Mouse (Mus musculus): Measurements from ENCODE around the gene Tbc1d1. TPM values are rescaled to one million over a fixed set of nuclear protein-coding genes. Genes with fewer than 3 reads are reported as not detected.
A peak's percentile ranks its signal among the peaks of the same experiment; 100 is the strongest.

Gene Tbc1d1
- total RNA-seq, 2 experiments from 2014 or later = 22.3 to 26.1 TPM

DNA sequence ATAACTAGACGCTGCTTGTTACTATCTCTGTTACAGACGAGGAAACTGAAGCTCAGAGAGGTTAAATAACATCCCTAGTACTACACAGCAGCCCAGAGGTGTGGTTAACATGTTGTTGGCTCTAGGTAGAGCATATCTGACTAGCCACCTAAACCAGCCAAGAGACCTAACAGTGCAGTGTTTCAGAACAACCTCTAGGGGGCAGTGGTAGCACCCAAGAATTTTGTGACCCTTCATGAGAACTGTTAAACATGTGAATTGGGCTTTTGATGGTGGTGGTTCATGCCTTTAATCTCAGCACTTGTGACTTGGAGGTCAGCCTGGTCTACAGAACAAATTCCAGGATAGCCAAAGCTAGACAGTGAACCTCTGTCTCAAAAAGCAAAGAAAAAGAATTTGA lies 46.2 kb downstream of the Tbc1d1 start:
- DNase-seq (ENCODE audit: low spot score in 2 of 2) = peak; percentile 19 to 40

GRCm38 (mm10) chr5:64205610-64206009 lies 49.5 kb downstream of the Tbc1d1 start:
- DNase-seq (ENCODE audit: low spot score in 2 of 2) = no peak

DNA sequence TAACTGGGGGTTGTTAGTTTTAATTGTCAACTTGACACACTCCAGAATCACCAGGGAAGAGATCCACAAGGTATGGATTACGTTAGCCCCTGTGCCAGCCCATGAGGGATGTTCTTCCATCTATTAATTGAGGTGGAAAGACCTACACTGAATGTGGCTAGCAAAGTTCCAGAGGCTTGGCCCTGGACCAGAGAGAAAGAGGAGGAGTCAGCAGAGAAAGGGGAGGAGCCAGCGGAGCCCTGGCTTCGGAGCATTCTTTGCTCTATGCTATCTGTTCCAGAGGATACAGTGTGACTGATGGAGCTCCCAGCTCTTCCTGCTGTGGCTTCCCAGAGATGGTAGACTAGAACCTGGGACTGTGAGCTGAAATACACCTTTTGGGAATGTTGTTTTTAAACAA lies 50.3 kb downstream of the Tbc1d1 start:
- no peak for DNase-seq (ENCODE audit: low spot score in 2 of 2)

DNA sequence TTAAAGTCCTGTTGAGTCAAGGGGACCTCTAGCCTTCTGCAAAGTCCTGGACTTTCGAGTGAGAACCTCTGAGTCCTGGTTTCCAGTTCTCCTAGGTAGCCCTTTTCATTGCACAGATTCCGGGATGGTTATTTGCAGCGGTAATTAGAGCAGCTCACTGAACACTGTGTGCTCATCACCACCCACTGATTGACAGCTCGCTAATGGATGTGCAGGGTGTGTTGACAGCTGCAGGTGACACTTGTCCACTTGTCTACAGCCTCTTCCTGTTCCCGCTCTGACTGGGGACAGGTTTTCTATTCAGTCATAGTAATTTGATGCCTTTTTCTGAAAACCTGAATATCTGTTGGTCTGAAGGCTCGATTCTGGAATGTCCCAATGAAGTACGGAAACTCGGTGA lies 50.8 kb downstream of the Tbc1d1 start:
- no peak for DNase-seq (ENCODE audit: low spot score in 2 of 2)

- DNase-seq (ENCODE audit: low spot score in 2 of 2) = no peak
Observed at GRCm38 (mm10) chr5:64207800-64208199, 51.7 kb downstream of the Tbc1d1 start.

GRCm38 (mm10) chr5:64210817-64211216 lies 54.7 kb downstream of the Tbc1d1 start:
- DNase-seq (ENCODE audit: low spot score in 2 of 2) = no peak

GRCm38 (mm10) chr5:64211284-64211683 lies 55.2 kb downstream of the Tbc1d1 start:
- DNase-seq (ENCODE audit: low spot score in 2 of 2) = no peak

- no peak for DNase-seq (ENCODE audit: low spot score in 2 of 2)
Observed at GRCm38 (mm10) chr5:64212206-64212605, 56.1 kb downstream of the Tbc1d1 start.

DNA sequence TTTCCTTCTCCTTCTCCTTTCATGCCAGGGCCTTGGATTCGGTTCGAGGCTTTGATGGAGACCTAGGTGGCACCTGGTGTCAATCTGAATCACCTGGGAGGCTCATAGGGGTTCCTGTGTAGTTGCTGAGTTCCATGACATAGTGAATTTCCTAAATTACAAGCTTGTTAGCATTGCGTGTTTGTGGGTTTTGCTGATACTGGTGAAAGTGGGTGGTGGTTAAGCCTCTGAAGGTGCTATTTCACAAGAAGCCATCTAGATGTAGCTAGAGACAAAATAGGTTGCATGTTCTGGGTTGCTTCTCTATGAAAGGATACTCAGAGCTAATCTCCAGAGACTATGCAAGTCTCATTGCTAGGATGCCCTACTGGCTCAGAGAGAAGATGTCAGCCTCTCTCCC lies 56.5 kb downstream of the Tbc1d1 start:
- no peak for DNase-seq (ENCODE audit: low spot score in 2 of 2)

GRCm38 (mm10) chr5:64215806-64216205 lies 59.7 kb downstream of the Tbc1d1 start:
- DNase-seq (ENCODE audit: low spot score in 2 of 2) = no peak

GRCm38 (mm10) chr5:64216326-64216725 lies 60.2 kb downstream of the Tbc1d1 start:
- DNase-seq (ENCODE audit: low spot score in 2 of 2) = no peak

DNA sequence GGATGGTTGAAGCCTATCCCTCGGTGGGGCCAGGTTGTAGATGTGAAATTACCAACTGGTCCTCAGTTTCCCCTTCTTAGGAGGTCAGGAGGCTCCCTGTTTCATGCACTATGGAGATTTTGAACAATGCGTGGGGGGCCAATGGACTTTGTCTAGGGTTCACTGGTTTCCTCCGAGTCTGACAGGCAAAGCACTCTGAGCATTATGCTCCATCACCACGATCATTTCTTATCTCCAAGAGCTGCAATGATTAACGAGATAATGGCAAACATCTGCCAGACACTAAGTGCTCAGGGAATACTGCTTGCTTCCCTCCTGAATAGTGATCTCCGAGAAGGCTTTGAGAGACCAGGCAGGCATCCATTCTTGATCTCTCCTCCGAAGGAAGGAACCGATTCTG lies 61.2 kb downstream of the Tbc1d1 start:
- no peak for DNase-seq (ENCODE audit: low spot score in 2 of 2)

- no peak for DNase-seq (ENCODE audit: low spot score in 2 of 2)
Observed at GRCm38 (mm10) chr5:64217816-64218602, 61.9 kb downstream of the Tbc1d1 start.

DNA sequence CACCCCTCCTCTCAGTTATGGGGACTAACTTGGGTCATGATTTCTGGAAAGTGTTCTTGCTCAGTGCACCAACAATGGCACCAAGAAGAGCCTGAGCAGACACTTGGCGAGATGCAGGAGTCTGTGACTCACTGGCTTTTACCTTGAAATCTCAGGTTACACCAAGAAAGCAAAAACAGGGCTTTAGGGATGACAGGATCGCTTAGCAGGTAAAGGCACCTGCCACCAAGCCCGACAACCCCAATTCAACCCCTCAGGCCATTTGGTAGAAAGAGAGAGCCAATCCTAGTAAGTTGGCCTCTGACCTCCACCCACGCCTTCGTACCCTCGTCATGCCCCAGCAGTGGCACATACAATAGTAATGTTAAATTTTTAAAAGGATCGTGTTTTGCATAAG lies 62.5 kb downstream of the Tbc1d1 start:
- DNase-seq (ENCODE audit: low spot score in 2 of 2) = no peak

DNA sequence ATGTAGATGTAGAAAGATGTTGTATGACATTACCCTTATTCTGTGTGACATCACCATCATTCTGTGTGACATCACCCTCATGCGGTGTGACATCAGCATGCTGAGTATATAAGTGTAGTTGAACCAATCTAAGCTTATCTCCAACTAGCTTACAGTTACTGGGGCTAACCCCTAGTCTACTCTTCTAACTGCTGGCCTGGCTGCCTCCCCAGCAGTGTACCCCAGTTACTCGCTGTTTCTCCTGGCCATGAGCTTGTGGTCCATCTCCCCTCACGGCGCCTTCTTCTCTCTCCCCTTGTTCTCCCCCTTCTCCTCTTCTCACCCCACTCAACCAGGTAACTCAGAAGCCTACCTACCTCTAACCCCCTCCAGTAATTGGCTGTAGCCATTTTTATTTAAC lies 64.7 kb downstream of the Tbc1d1 start:
- no peak for DNase-seq (ENCODE audit: low spot score in 2 of 2)

- DNase-seq (ENCODE audit: low spot score in 2 of 2) = peak; percentile 35 to 60
Observed at GRCm38 (mm10) chr5:64224735-64225425, 68.8 kb downstream of the Tbc1d1 start.

- no peak for DNase-seq (ENCODE audit: low spot score in 2 of 2)
Observed at GRCm38 (mm10) chr5:64228252-64228651, 72.1 kb downstream of the Tbc1d1 start.

- DNase-seq (ENCODE audit: low spot score in 2 of 2) = no peak
Observed at GRCm38 (mm10) chr5:64229336-64229866, 73.3 kb downstream of the Tbc1d1 start.

GRCm38 (mm10) chr5:64230061-64230466 lies 74.0 kb downstream of the Tbc1d1 start:
- peak; percentile 58 to 76 for DNase-seq (ENCODE audit: low spot score in 2 of 2)

- DNase-seq (ENCODE audit: low spot score in 2 of 2) = no peak
Observed at GRCm38 (mm10) chr5:64230507-64231041, 74.5 kb downstream of the Tbc1d1 start.

- no peak for DNase-seq (ENCODE audit: low spot score in 2 of 2)
Observed at GRCm38 (mm10) chr5:64232872-64233271, 76.8 kb downstream of the Tbc1d1 start.

All from left cerebral cortex, adult 18-20 months (tissue).